Mouse (Mus musculus) CH12.LX (cell line): ENCODE results near the gene Hilpda. TPM values are rescaled to one million over a fixed set of nuclear protein-coding genes. Genes with fewer than 3 reads are reported as not detected.

ENCODE experiments used
- DNase-seq: peaks from one replicate; pipeline ENCODE4 v3.0.0-alpha.2; 2013; ENCODE audit errors: extremely low read depth
- H3K27ac ChIP-seq: 2 replicates; pipeline ENCODE4 v1.5.1; 2012; ENCODE audit warnings: low read depth, mild to moderate bottlenecking, control low read depth, moderate library complexity; ENCODE audit not compliant: insufficient read depth
- H3K27me3 ChIP-seq: replicated peaks from 2 replicates; pipeline ENCODE3; 2012; ENCODE audit warnings: inconsistent platforms
- H3K36me3 ChIP-seq, 2 experiments: replicated peaks in 1 of 2; 2 replicates each; pipeline versions ENCODE3 to v1.6.1; 2012; ENCODE audit warnings: inconsistent platforms in 1 of 2, low read length in 1 of 2, mild to moderate bottlenecking in 1 of 2, mixed read lengths in 1 of 2, moderate library complexity in 1 of 2; ENCODE audit not compliant: control insufficient read depth in 1 of 2, insufficient read depth in 1 of 2
- H3K4me1 ChIP-seq, 2 experiments: 2 replicates each; pipeline ENCODE4 v1.6.1; 2012; ENCODE audit warnings: inconsistent platforms in 1 of 2, moderate library complexity in 1 of 2; ENCODE audit not compliant: insufficient read depth in 2 of 2, control insufficient read depth in 1 of 2
- H3K4me2 ChIP-seq: 2 replicates; pipeline ENCODE4 v1.6.1; 2012; ENCODE audit warnings: low read depth, mild to moderate bottlenecking, control low read depth; ENCODE audit not compliant: poor library complexity, insufficient read depth, severe bottlenecking
- H3K4me3 ChIP-seq, 3 experiments: fragments of 150-350 bp in 1 of 3; sonication (generic) in 1 of 3; replicated peaks in 1 of 3; 2 replicates each; pipeline versions ENCODE3 to v1.5.1; 2011 to 2012; ENCODE audit warnings: low read depth in 2 of 3, low read length in 2 of 3, mild to moderate bottlenecking in 2 of 3, moderate library complexity in 2 of 3, control low read depth in 1 of 3, improper control_type of control experiment in 1 of 3, inconsistent platforms in 1 of 3, mixed read lengths in 1 of 3; ENCODE audit not compliant: poor library complexity in 1 of 3
- H3K79me2 ChIP-seq: replicated peaks from 2 replicates; pipeline ENCODE4 v1.6.1; 2012; ENCODE audit warnings: mild to moderate bottlenecking, moderate library complexity; ENCODE audit not compliant: control insufficient read depth, poor library complexity, insufficient read depth, severe bottlenecking; ENCODE audit errors: extremely low read depth
- H3K9ac ChIP-seq: 2 replicates; pipeline ENCODE4 v1.6.1; 2012; ENCODE audit warnings: low read depth, mild to moderate bottlenecking, control low read depth, moderate library complexity; ENCODE audit not compliant: insufficient read depth
- H3K9me3 ChIP-seq: replicated peaks from 2 replicates; pipeline ENCODE3; 2012; ENCODE audit warnings: low read length, inconsistent platforms, mixed read lengths
- CHD2 ChIP-seq: IDR thresholded peaks from 2 replicates; pipeline ENCODE4 v1.6.1; 2011; ENCODE audit warnings: low read length, improper control_type of control experiment
- ELF1 ChIP-seq: IDR thresholded peaks from 2 replicates; pipeline ENCODE4 v1.6.1; 2014; ENCODE audit warnings: low read depth, mild to moderate bottlenecking, inconsistent platforms, low read length, improper control_type of control experiment
- EP300 ChIP-seq: IDR thresholded peaks from 2 replicates; pipeline ENCODE4 v1.6.1; 2011; ENCODE audit warnings: low read length, improper control_type of control experiment
- GABPA ChIP-seq: IDR thresholded peaks from 2 replicates; pipeline ENCODE4 v1.6.1; 2012; ENCODE audit warnings: low read depth, low read length, improper control_type of control experiment, inconsistent platforms; ENCODE audit not compliant: insufficient replicate concordance
- HCFC1 ChIP-seq: IDR thresholded peaks from 2 replicates; pipeline ENCODE4 v1.6.1; 2012; ENCODE audit warnings: low read depth, mild to moderate bottlenecking, inconsistent platforms, low read length, improper control_type of control experiment
- IRF4 ChIP-seq: IDR thresholded peaks from 2 replicates; pipeline ENCODE4 v1.6.1; 2014; ENCODE audit warnings: low read depth, mild to moderate bottlenecking, inconsistent platforms, low read length, improper control_type of control experiment
- JUND ChIP-seq: conservative IDR thresholded peaks from 2 replicates; pipeline ENCODE4 v1.6.1; 2011; ENCODE audit warnings: low read depth, low read length, improper control_type of control experiment
- KAT2A ChIP-seq: IDR thresholded peaks from 2 replicates; pipeline ENCODE4 v1.6.1; 2012; ENCODE audit warnings: low read length, improper control_type of control experiment, inconsistent platforms; ENCODE audit not compliant: insufficient replicate concordance
- MAX ChIP-seq: IDR thresholded peaks from 2 replicates; pipeline ENCODE4 v1.6.1; 2011; ENCODE audit warnings: low read length, improper control_type of control experiment
- MEF2A ChIP-seq: IDR thresholded peaks from 2 replicates; pipeline ENCODE4 v1.6.1; 2014; ENCODE audit warnings: low read depth, mild to moderate bottlenecking, inconsistent platforms, low read length, improper control_type of control experiment, borderline replicate concordance
- MXI1 ChIP-seq: IDR thresholded peaks from 2 replicates; pipeline ENCODE4 v1.6.1; 2011; ENCODE audit warnings: mild to moderate bottlenecking, low read depth, low read length, improper control_type of control experiment
- MYC ChIP-seq: IDR thresholded peaks from 2 replicates; pipeline ENCODE4 v1.6.1; 2011; ENCODE audit warnings: low read depth, mild to moderate bottlenecking, improper control_type of control experiment, low read length
- PAX5 ChIP-seq: IDR thresholded peaks from 2 replicates; pipeline ENCODE4 v1.6.1; 2012; ENCODE audit warnings: low read length, inconsistent platforms, mixed read lengths
- POLR2A ChIP-seq: IDR thresholded peaks from 2 replicates; pipeline ENCODE4 v1.6.1; 2011; ENCODE audit warnings: low read depth, mild to moderate bottlenecking, improper control_type of control experiment, low read length
- POLR2AphosphoS2 ChIP-seq: IDR thresholded peaks from 2 replicates; pipeline ENCODE4 v1.6.1; 2011; ENCODE audit warnings: low read depth, low read length, improper control_type of control experiment
- RAD21 ChIP-seq: IDR thresholded peaks from 2 replicates; pipeline ENCODE4 v1.6.1; 2011; ENCODE audit warnings: low read depth, mild to moderate bottlenecking, low read length, improper control_type of control experiment, moderate library complexity
- RCOR1 ChIP-seq: conservative IDR thresholded peaks from 2 replicates; pipeline ENCODE4 v1.6.1; 2012; ENCODE audit warnings: low read depth, mild to moderate bottlenecking, inconsistent platforms, low read length, improper control_type of control experiment
- TBP ChIP-seq: conservative IDR thresholded peaks from 2 replicates; pipeline ENCODE4 v1.6.1; 2011; ENCODE audit warnings: low read depth, low read length, improper control_type of control experiment
- TCF12 ChIP-seq: IDR thresholded peaks from 2 replicates; pipeline ENCODE4 v1.6.1; 2014; ENCODE audit warnings: low read depth, mild to moderate bottlenecking, inconsistent platforms, low read length, improper control_type of control experiment
- UBTF ChIP-seq: IDR thresholded peaks from 2 replicates; pipeline ENCODE4 v1.6.1; 2012; ENCODE audit warnings: low read depth, mild to moderate bottlenecking, inconsistent platforms, low read length, improper control_type of control experiment, moderate library complexity
- USF1 ChIP-seq: IDR thresholded peaks from 2 replicates; pipeline ENCODE4 v1.6.1; 2014; ENCODE audit warnings: low read depth, mild to moderate bottlenecking, inconsistent platforms, low read length, improper control_type of control experiment
- dilution Hi-C: fragments of 300-500 bp; cut with MboI; formaldehyde crosslinking; loops from 2 replicates; pipeline ENCODE4 v1.14.3; 2020; ENCODE audit warnings: low sequenced_read_pairs; ENCODE audit not compliant: extremely low pct_unique_long_range_greater_than_20kb, extremely low pct_ligation_motif_present
- in situ Hi-C: fragments of 300-500 bp; cut with MboI; formaldehyde crosslinking; loops from 3 replicates; pipeline ENCODE4 v1.14.3; 2019; ENCODE audit warnings: low sequenced_read_pairs, low pct_ligation_motif_present, low pct_unique_long_range_greater_than_20kb, mixed read lengths
- polyA plus RNA-seq: library from polyadenylated mRNA; unstranded; fragments of >175 nt; gene quantifications from 2 replicates; pipeline ENCODE4 v1.2.1, GENCODE M21; 2012; ENCODE audit warnings: low read depth; ENCODE audit not compliant: insufficient read length
- total RNA-seq, 2 experiments: library from RNA; depleted of rRNA; stranded (reverse); fragments of 300-350 nt in 1 of 2; fragments of >200 nt in 1 of 2; gene quantifications; 2 replicates each; pipeline ENCODE4 v1.2.3; 2012 to 2014

Gene Hilpda
- total and polyA plus RNA-seq, 3 experiments, result 11.1 to 52.3 (median 23.7) TPM

- H3K9ac ChIP-seq, result no peak overlapping the region
- no peak for DNase-seq
- no peaks in the 10 kb centered on the region for H3K79me2 ChIP-seq
- no peak overlapping the region for H3K4me2 ChIP-seq
- H3K9me3 ChIP-seq, result peaks cover 3% of the 10 kb centered on the region
- H3K4me3 ChIP-seq, result no peak overlapping the region
- TF ChIP-seq MXI1 (no peak), PAX5 (no peak)
- H3K27me3 ChIP-seq, result peaks cover 5% of the 10 kb centered on the region
- H3K4me1 ChIP-seq, result peaks cover 3 to 16% of the 10 kb centered on the region in 2 experiments; a peak in 3 of 4 replicates
- in situ Hi-C loops, result no loop called here
- dilution Hi-C loops, result no loop called here
- no peak overlapping the region for H3K27ac ChIP-seq
- H3K36me3 ChIP-seq, result no peaks in the 10 kb centered on the region
These were observed 42.9 kb upstream of the Hilpda start for GRCm38 (mm10) chr6:29229265-29229913.

- no peak overlapping the region for H3K27ac ChIP-seq
- no peak overlapping the region for H3K4me3 ChIP-seq
- in situ Hi-C loops (no loop called here), dilution Hi-C loops (no loop called here)
- peaks cover 3 to 16% of the 10 kb centered on the region in 2 experiments; a peak in 3 of 4 replicates for H3K4me1 ChIP-seq
- no peak overlapping the region for H3K4me2 ChIP-seq
- DNase-seq, result no peak
- H3K79me2 ChIP-seq, result no peaks in the 10 kb centered on the region
- peaks cover 4% of the 10 kb centered on the region for H3K27me3 ChIP-seq
- H3K36me3 ChIP-seq, result no peaks in the 10 kb centered on the region
- TF ChIP-seq UBTF (no peak), GABPA (no peak), TCF12 (no peak), POLR2AphosphoS2 (no peak), EP300 (no peak), MYC (no peak), RAD21 (no peak), USF1 (no peak), CHD2 (no peak), IRF4 (no peak), POLR2A (no peak), JUND (no peak), HCFC1 (no peak), MAX (no peak), RCOR1 (no peak), MEF2A (no peak), ELF1 (no peak), KAT2A (no peak), TBP (no peak)
- no peak overlapping the region for H3K9ac ChIP-seq
- H3K9me3 ChIP-seq, result peaks cover 2% of the 10 kb centered on the region
These were observed 41.9 kb upstream of the Hilpda start for GRCm38 (mm10) chr6:29230386-29230785.
